Mouse (Mus musculus): ENCODE results near the gene Tor4a. TPM values are rescaled to one million over a fixed set of nuclear protein-coding genes. Genes with fewer than 3 reads are reported as not detected.

Gene Tor4a
- polyA plus RNA-seq, 1 experiment from 2014 or later = 13.8 TPM

GRCm38 (mm10) chr2:25228431-25228889, 31.8 kb upstream of the Tor4a start:
- Histone ChIP-seq H3K36me3 (ENCODE audit: insufficient read depth, low read length) (no peaks in the 10 kb centered on the region), H3K9ac (replicated peaks; ENCODE audit: low read depth) (no peak overlapping the region), H3K4me3 (ENCODE audit: low read depth, low read length) (no peak overlapping the region), H3K9me3 (ENCODE audit: low read length) (no peaks in the 10 kb centered on the region), H3K27me3 (replicated peaks; ENCODE audit: insufficient read depth, low read length) (no peaks in the 10 kb centered on the region; the same call in 1 of the 2 replicates), H3K4me1 (ENCODE audit: insufficient read depth, low read depth, low read length) (peaks cover 6% of the 10 kb centered on the region; the same call in 1 of the 2 replicates), H3K4me2 (replicated peaks; ENCODE audit: low read depth, low read length) (peak overlapping the region; percentile 35), H3K27ac (ENCODE audit: low read length) (peak overlapping the region; percentile 72)
- DNase-seq (ENCODE audit: low spot score) = peak; percentile 98
- ATAC-seq = peak; percentile 57
- WGBS = 0% methylated on average over 7 of the region's 7 CpGs
- peak; percentile 78 for TF ChIP-seq CTCF (IDR thresholded peaks at IDR 0.05)
- TF ChIP-seq EP300 (IDR thresholded peaks at IDR 0.05) = peak; percentile 87; the same call in 1 of the 2 replicates

- no peaks in the 10 kb centered on the region for H3K36me3 ChIP-seq (ENCODE audit: insufficient read depth, low read length)
- H3K9me3 ChIP-seq (ENCODE audit: low read length) = no peaks in the 10 kb centered on the region
- H3K4me1 ChIP-seq (ENCODE audit: insufficient read depth, low read depth, low read length) = peaks cover 6% of the 10 kb centered on the region; the same call in 1 of the 2 replicates
- no peak overlapping the region for H3K4me2 ChIP-seq (replicated peaks; ENCODE audit: low read depth, low read length)
- WGBS = 95% methylated on average over 4 of the region's 4 CpGs
- no peak overlapping the region for H3K4me3 ChIP-seq (ENCODE audit: low read depth, low read length)
- H3K27ac ChIP-seq (ENCODE audit: low read length) = no peak overlapping the region
- TF ChIP-seq EP300 (IDR thresholded peaks at IDR 0.05) (no peak), CTCF (IDR thresholded peaks at IDR 0.05) (no peak)
- H3K27me3 ChIP-seq (replicated peaks; ENCODE audit: insufficient read depth, low read length) = no peaks in the 10 kb centered on the region; the same call in 1 of the 2 replicates
- H3K9ac ChIP-seq (replicated peaks; ENCODE audit: low read depth) = no peak overlapping the region
- ATAC-seq = no peak
- DNase-seq (ENCODE audit: low spot score) = no peak
Measured at GRCm38 (mm10) chr2:25227406-25227805, 30.7 kb upstream of the Tor4a start.

GRCm38 (mm10) chr2:25226864-25227263, 30.2 kb upstream of the Tor4a start:
- DNase-seq (ENCODE audit: low spot score) (no peak), ATAC-seq (no peak)
- Histone ChIP-seq H3K27me3 (replicated peaks; ENCODE audit: insufficient read depth, low read length) (no peaks in the 10 kb centered on the region; the same call in 1 of the 2 replicates), H3K4me2 (replicated peaks; ENCODE audit: low read depth, low read length) (no peak overlapping the region), H3K27ac (ENCODE audit: low read length) (no peak overlapping the region), H3K9me3 (ENCODE audit: low read length) (no peaks in the 10 kb centered on the region), H3K4me1 (ENCODE audit: insufficient read depth, low read depth, low read length) (peaks cover 6% of the 10 kb centered on the region; the same call in 1 of the 2 replicates), H3K9ac (replicated peaks; ENCODE audit: low read depth) (no peak overlapping the region), H3K36me3 (ENCODE audit: insufficient read depth, low read length) (peaks cover 1% of the 10 kb centered on the region; the same call in 1 of the 2 replicates), H3K4me3 (ENCODE audit: low read depth, low read length) (no peak overlapping the region)
- TF ChIP-seq CTCF (IDR thresholded peaks at IDR 0.05) = no peak
- no peak for TF ChIP-seq EP300 (IDR thresholded peaks at IDR 0.05)
- 82% methylated on average over 5 of the region's 5 CpGs for WGBS

- WGBS = 65% methylated on average over 8 of the region's 8 CpGs
- TF ChIP-seq EP300 (IDR thresholded peaks at IDR 0.05) (no peak), CTCF (IDR thresholded peaks at IDR 0.05) (no peak)
- DNase-seq (ENCODE audit: low spot score) (no peak), ATAC-seq (no peak)
- H3K9me3 ChIP-seq (ENCODE audit: low read length) = no peaks in the 10 kb centered on the region
- no peaks in the 10 kb centered on the region; the same call in 1 of the 2 replicates for H3K27me3 ChIP-seq (replicated peaks; ENCODE audit: insufficient read depth, low read length)
- H3K4me1 ChIP-seq (ENCODE audit: insufficient read depth, low read depth, low read length) = peaks cover 6% of the 10 kb centered on the region; the same call in 1 of the 2 replicates
- H3K9ac ChIP-seq (replicated peaks; ENCODE audit: low read depth) = no peak overlapping the region
- peak overlapping the region; percentile 93 for H3K27ac ChIP-seq (ENCODE audit: low read length)
- peaks cover 9% of the 10 kb centered on the region for H3K36me3 ChIP-seq (ENCODE audit: insufficient read depth, low read length)
- peak overlapping the region; percentile 46; the same call in 1 of the 2 replicates for H3K4me3 ChIP-seq (ENCODE audit: low read depth, low read length)
- H3K4me2 ChIP-seq (replicated peaks; ENCODE audit: low read depth, low read length) = peak overlapping the region; percentile 55
Measured at GRCm38 (mm10) chr2:25225811-25226379, 29.2 kb upstream of the Tor4a start.

- DNase-seq (ENCODE audit: low spot score) = peak; percentile 100
- Histone ChIP-seq H3K27ac (ENCODE audit: low read length) (peak overlapping the region; percentile 93), H3K27me3 (replicated peaks; ENCODE audit: insufficient read depth, low read length) (no peaks in the 10 kb centered on the region), H3K4me3 (ENCODE audit: low read depth, low read length) (peak overlapping the region; percentile 90), H3K36me3 (ENCODE audit: insufficient read depth, low read length) (peaks cover 9% of the 10 kb centered on the region), H3K4me2 (replicated peaks; ENCODE audit: low read depth, low read length) (peak overlapping the region; percentile 55), H3K9ac (replicated peaks; ENCODE audit: low read depth) (peak overlapping the region; percentile 52), H3K9me3 (ENCODE audit: low read length) (no peaks in the 10 kb centered on the region), H3K4me1 (ENCODE audit: insufficient read depth, low read depth, low read length) (peaks cover 6% of the 10 kb centered on the region; the same call in 1 of the 2 replicates)
- peak; percentile 91 for ATAC-seq
- WGBS = 2% methylated on average over 40 of the region's 41 CpGs
- TF ChIP-seq EP300 (IDR thresholded peaks at IDR 0.05) (peak; percentile 45; the same call in 1 of the 2 replicates), CTCF (IDR thresholded peaks at IDR 0.05) (no peak)
Measured at GRCm38 (mm10) chr2:25224766-25225752, 28.4 kb upstream of the Tor4a start.

- ATAC-seq = no peak
- TF ChIP-seq CTCF (IDR thresholded peaks at IDR 0.05) (peak; percentile 52), EP300 (IDR thresholded peaks at IDR 0.05) (peak; percentile 74; the same call in 1 of the 2 replicates)
Measured at GRCm38 (mm10) chr2:25224492-25224765, 27.7 kb upstream of the Tor4a start, which contains the start of gene Tubb4b. Tubb4b (minus strand) TSS chr2:25224702.

More at GRCm38 (mm10) chr2:25224492-25224765, 27.7 kb upstream of the Tor4a start, which contains the start of gene Tubb4b:
- H3K27ac ChIP-seq (ENCODE audit: low read length) = peak within 1 kb of the TSS; percentile 97
- no peaks in the 10 kb centered on the region for H3K9me3 ChIP-seq (ENCODE audit: low read length)
- peak within 1 kb of the TSS; percentile 90 for H3K4me3 ChIP-seq (ENCODE audit: low read depth, low read length)
- peak within 1 kb of the TSS; percentile 79 for H3K4me2 ChIP-seq (replicated peaks; ENCODE audit: low read depth, low read length)
- peaks cover 9% of the 10 kb centered on the region for H3K36me3 ChIP-seq (ENCODE audit: insufficient read depth, low read length)
- peaks cover 6% of the 10 kb centered on the region; the same call in 1 of the 2 replicates for H3K4me1 ChIP-seq (ENCODE audit: insufficient read depth, low read depth, low read length)
- under 1% methylated on average over 17 of the region's 17 CpGs for WGBS
- DNase-seq (ENCODE audit: low spot score) = no peak
- no peaks in the 10 kb centered on the region for H3K27me3 ChIP-seq (replicated peaks; ENCODE audit: insufficient read depth, low read length)
- H3K9ac ChIP-seq (replicated peaks; ENCODE audit: low read depth) = peak within 1 kb of the TSS; percentile 91
